Mouse (Mus musculus) lung, embryonic 16.5 days (tissue): Measurements from ENCODE around the gene Pitpna. TPM values are rescaled to one million over a fixed set of nuclear protein-coding genes. Genes with fewer than 3 reads are reported as not detected.

Experiments
- ATAC-seq: fragments of 200-750 bp; cut with Nextera tagmentation; 2 replicates; pipeline ENCODE4 v1.8.0; 2017; ENCODE audit warnings: low read depth, mild to moderate bottlenecking, moderate library complexity
- H3K27ac ChIP-seq: fragments of 300-500 bp; sonication (generic); 2 replicates; pipeline ENCODE4 v1.5.1; 2014; ENCODE audit warnings: mild to moderate bottlenecking, control low read depth, low read length
- H3K27me3 ChIP-seq: fragments of 300-500 bp; sonication (generic); 2 replicates; pipeline ENCODE4 v1.6.1; 2014; ENCODE audit warnings: low read depth, low read length, mixed read lengths; ENCODE audit not compliant: control insufficient read depth, insufficient read depth
- H3K36me3 ChIP-seq: fragments of 300-500 bp; sonication (generic); 2 replicates; pipeline ENCODE4 v1.6.1; 2014; ENCODE audit warnings: low read length; ENCODE audit not compliant: control insufficient read depth, insufficient read depth
- H3K4me1 ChIP-seq: fragments of 300-500 bp; sonication (generic); replicated peaks from 2 replicates; pipeline ENCODE4 v1.6.1; 2014; ENCODE audit warnings: low read length, mixed read lengths; ENCODE audit not compliant: control insufficient read depth, insufficient read depth
- H3K4me2 ChIP-seq: fragments of 300-500 bp; sonication (generic); 2 replicates; pipeline ENCODE4 v1.6.1; 2014; ENCODE audit warnings: low read depth, low read length, control low read depth
- H3K4me3 ChIP-seq: fragments of 300-500 bp; sonication (generic); 2 replicates; pipeline ENCODE4 v1.5.1; 2014; ENCODE audit warnings: mild to moderate bottlenecking, low read length, control low read depth
- H3K9ac ChIP-seq: fragments of 300-500 bp; sonication (generic); 2 replicates; pipeline ENCODE4 v1.6.1; 2014; ENCODE audit warnings: low read length, control low read depth
- H3K9me3 ChIP-seq: fragments of 300-500 bp; sonication (generic); 2 replicates; pipeline ENCODE4 v1.6.1; 2016; ENCODE audit warnings: low read length; ENCODE audit not compliant: control insufficient read depth
- WGBS: fragments of 180-500 bp; shearing (Covaris S2); extraction: QIAGEN DNeasy Blood & Tissue Kit; methylation state at CpG from one replicate; pipeline ENCODE4 v1.1.7; 2014; 5-methylcytosine and 5-hydroxymethylcytosine counted together
- polyA plus RNA-seq: library from polyadenylated mRNA; unstranded; fragments of >200 nt; fragmentation: Nextera tagmentation; extraction: Ambion mirVana; gene quantifications from 2 replicates; pipeline ENCODE4 v1.2.1, GENCODE M21; 2015

Pitpna gene
- polyA plus RNA-seq, 1 experiment from 2014 or later: 63.7 TPM

- peak; percentile 7 for ATAC-seq
Observed at GRCm38 (mm10) chr11:75656621-75657590, 69.0 kb downstream of the Pitpna start.

GRCm38 (mm10) chr11:75657841-75658240, 69.9 kb downstream of the Pitpna start:
- H3K4me3 ChIP-seq: no peak overlapping the region
- peaks cover 34% of the 10 kb centered on the region for H3K4me1 ChIP-seq
- no peak for ATAC-seq
- no peaks in the 10 kb centered on the region for H3K9me3 ChIP-seq
- H3K9ac ChIP-seq: no peak overlapping the region
- H3K27me3 ChIP-seq: no peaks in the 10 kb centered on the region
- H3K36me3 ChIP-seq: peaks cover 34% of the 10 kb centered on the region
- H3K27ac ChIP-seq: no peak overlapping the region
- peak overlapping the region; percentile 88; the same call in 1 of the 2 replicates for H3K4me2 ChIP-seq

More at GRCm38 (mm10) chr11:75656621-75657590, 69.0 kb downstream of the Pitpna start:
- H3K27me3 ChIP-seq: no peaks in the 10 kb centered on the region
- H3K36me3 ChIP-seq: peaks cover 26% of the 10 kb centered on the region
- peak overlapping the region; percentile 91 for H3K9ac ChIP-seq
- H3K27ac ChIP-seq: peak overlapping the region; percentile 97
- H3K4me2 ChIP-seq: peak overlapping the region; percentile 88
- no peaks in the 10 kb centered on the region for H3K9me3 ChIP-seq
- peak overlapping the region; percentile 79 for H3K4me3 ChIP-seq
- H3K4me1 ChIP-seq: peaks cover 43% of the 10 kb centered on the region
- WGBS: 49% methylated on average over 17 of the region's 20 CpGs

GRCm38 (mm10) chr11:75658311-75658710, 70.4 kb downstream of the Pitpna start:
- H3K9ac ChIP-seq: no peak overlapping the region; the same call in 1 of the 2 replicates
- H3K4me2 ChIP-seq: no peak overlapping the region
- WGBS: 90% methylated on average over 13 of the region's 13 CpGs
- H3K9me3 ChIP-seq: no peaks in the 10 kb centered on the region
- ATAC-seq: no peak
- no peak overlapping the region for H3K4me3 ChIP-seq
- peaks cover 30% of the 10 kb centered on the region for H3K4me1 ChIP-seq
- no peaks in the 10 kb centered on the region for H3K27me3 ChIP-seq
- no peak overlapping the region for H3K27ac ChIP-seq
- H3K36me3 ChIP-seq: peaks cover 38% of the 10 kb centered on the region

- Histone ChIP-seq H3K4me2 (no peak overlapping the region), H3K27me3 (no peaks in the 10 kb centered on the region), H3K4me3 (no peak overlapping the region), H3K4me1 (peaks cover 26% of the 10 kb centered on the region), H3K36me3 (peaks cover 43% of the 10 kb centered on the region), H3K9me3 (no peaks in the 10 kb centered on the region), H3K27ac (no peak overlapping the region), H3K9ac (no peak overlapping the region)
- ATAC-seq: no peak
- 73% methylated on average over 14 of the region's 14 CpGs for WGBS
Observed at GRCm38 (mm10) chr11:75658996-75659750, 71.3 kb downstream of the Pitpna start.

GRCm38 (mm10) chr11:75660081-75660590, 72.2 kb downstream of the Pitpna start:
- H3K9ac ChIP-seq: no peak overlapping the region
- no peak overlapping the region for H3K4me3 ChIP-seq
- WGBS: 92% methylated on average over 12 of the region's 12 CpGs
- H3K27ac ChIP-seq: no peak overlapping the region
- peaks cover 50% of the 10 kb centered on the region for H3K36me3 ChIP-seq
- no peaks in the 10 kb centered on the region for H3K27me3 ChIP-seq
- H3K4me2 ChIP-seq: no peak overlapping the region
- no peaks in the 10 kb centered on the region for H3K9me3 ChIP-seq
- H3K4me1 ChIP-seq: peaks cover 17% of the 10 kb centered on the region
- ATAC-seq: no peak

- no peak overlapping the region for H3K27ac ChIP-seq
- WGBS: 90% methylated on average over 21 of the region's 21 CpGs
- H3K4me2 ChIP-seq: no peak overlapping the region
- H3K9me3 ChIP-seq: no peaks in the 10 kb centered on the region
- ATAC-seq: no peak
- no peaks in the 10 kb centered on the region for H3K27me3 ChIP-seq
- peaks cover 58% of the 10 kb centered on the region for H3K36me3 ChIP-seq
- H3K4me1 ChIP-seq: peaks cover 12% of the 10 kb centered on the region
- H3K9ac ChIP-seq: no peak overlapping the region
- no peak overlapping the region for H3K4me3 ChIP-seq
Observed at GRCm38 (mm10) chr11:75660941-75661800, 73.3 kb downstream of the Pitpna start.

- H3K4me1 ChIP-seq: peaks cover 4% of the 10 kb centered on the region
- H3K9me3 ChIP-seq: no peaks in the 10 kb centered on the region
- no peak overlapping the region for H3K9ac ChIP-seq
- no peak for ATAC-seq
- no peaks in the 10 kb centered on the region for H3K27me3 ChIP-seq
- 95% methylated on average over 7 of the region's 7 CpGs for WGBS
- no peak overlapping the region for H3K4me2 ChIP-seq
- no peak overlapping the region for H3K4me3 ChIP-seq
- peaks cover 67% of the 10 kb centered on the region for H3K36me3 ChIP-seq
- no peak overlapping the region for H3K27ac ChIP-seq
Observed at GRCm38 (mm10) chr11:75662131-75662530, 74.2 kb downstream of the Pitpna start.

- peaks cover 73% of the 10 kb centered on the region for H3K36me3 ChIP-seq
- ATAC-seq: no peak
- H3K9ac ChIP-seq: no peak overlapping the region
- no peaks in the 10 kb centered on the region for H3K27me3 ChIP-seq
- 90% methylated on average over 6 of the region's 6 CpGs for WGBS
- H3K4me2 ChIP-seq: no peak overlapping the region
- H3K9me3 ChIP-seq: no peaks in the 10 kb centered on the region
- no peak overlapping the region for H3K27ac ChIP-seq
- no peak overlapping the region for H3K4me3 ChIP-seq
- H3K4me1 ChIP-seq: no peaks in the 10 kb centered on the region
Observed at GRCm38 (mm10) chr11:75666296-75666695, 78.4 kb downstream of the Pitpna start.
